Mouse (Mus musculus) forebrain, embryonic 14.5 days (tissue): ENCODE data around the gene 5730596B20Rik. TPM values are rescaled to one million over a fixed set of nuclear protein-coding genes. Genes with fewer than 3 reads are reported as not detected.

Experiments
- ATAC-seq: fragments of 200-750 bp; cut with Nextera tagmentation; 2 replicates; pipeline ENCODE4 v1.8.0; 2017; ENCODE audit warnings: mild to moderate bottlenecking, moderate library complexity
- DNase-seq: peaks from one replicate; pipeline ENCODE4 v3.0.0-alpha.2; 2015; ENCODE audit warnings: low spot score
- H3K27ac ChIP-seq: fragments of 300-500 bp; sonication (generic); 2 replicates; pipeline ENCODE4 v1.5.1; 2014; ENCODE audit warnings: low read depth, mild to moderate bottlenecking, control low read depth, low read length, moderate library complexity
- H3K27me3 ChIP-seq: fragments of 300-500 bp; sonication (generic); replicated peaks from 2 replicates; pipeline ENCODE4 v1.6.1; 2014; ENCODE audit warnings: low read length, control low read depth, mixed read lengths; ENCODE audit not compliant: control insufficient read depth, insufficient read depth
- H3K36me3 ChIP-seq: fragments of 300-500 bp; sonication (generic); 2 replicates; pipeline ENCODE4 v1.6.1; 2014; ENCODE audit warnings: low read length, control low read depth; ENCODE audit not compliant: control insufficient read depth, insufficient read depth
- H3K4me1 ChIP-seq: fragments of 300-500 bp; sonication (generic); 2 replicates; pipeline ENCODE4 v1.6.1; 2014; ENCODE audit warnings: antibody characterized with exemption, low read length, control low read depth; ENCODE audit not compliant: control insufficient read depth, insufficient read depth
- H3K4me2 ChIP-seq: fragments of 300-500 bp; sonication (generic); 2 replicates; pipeline ENCODE4 v1.6.1; 2014; ENCODE audit warnings: mild to moderate bottlenecking, control low read depth, low read length
- H3K4me3 ChIP-seq: fragments of 300-500 bp; sonication (generic); 2 replicates; pipeline ENCODE4 v1.5.1; 2014; ENCODE audit warnings: low read depth, low read length, control low read depth
- H3K9ac ChIP-seq: fragments of 300-500 bp; sonication (generic); 2 replicates; pipeline ENCODE4 v1.6.1; 2014; ENCODE audit warnings: mild to moderate bottlenecking, low read length, control low read depth, moderate library complexity
- H3K9me3 ChIP-seq: fragments of 300-500 bp; sonication (generic); replicated peaks from 2 replicates; pipeline ENCODE4 v1.6.1; 2016; ENCODE audit warnings: low read length, control low read depth, mixed read lengths; ENCODE audit not compliant: control insufficient read depth
- WGBS: fragments of 180-500 bp; shearing (Covaris S2); extraction: QIAGEN DNeasy Blood & Tissue Kit; methylation state at CpG from one replicate; pipeline ENCODE4 v1.1.7; 2014; 5-methylcytosine and 5-hydroxymethylcytosine counted together
- polyA plus RNA-seq: library from polyadenylated mRNA; unstranded; fragments of >200 nt; fragmentation: Nextera tagmentation; extraction: Ambion mirVana; gene quantifications from 2 replicates; pipeline ENCODE4 v1.2.1, GENCODE M21; 2014

5730596B20Rik gene
- polyA plus RNA-seq, 1 experiment from 2014 or later: not detected

DNA sequence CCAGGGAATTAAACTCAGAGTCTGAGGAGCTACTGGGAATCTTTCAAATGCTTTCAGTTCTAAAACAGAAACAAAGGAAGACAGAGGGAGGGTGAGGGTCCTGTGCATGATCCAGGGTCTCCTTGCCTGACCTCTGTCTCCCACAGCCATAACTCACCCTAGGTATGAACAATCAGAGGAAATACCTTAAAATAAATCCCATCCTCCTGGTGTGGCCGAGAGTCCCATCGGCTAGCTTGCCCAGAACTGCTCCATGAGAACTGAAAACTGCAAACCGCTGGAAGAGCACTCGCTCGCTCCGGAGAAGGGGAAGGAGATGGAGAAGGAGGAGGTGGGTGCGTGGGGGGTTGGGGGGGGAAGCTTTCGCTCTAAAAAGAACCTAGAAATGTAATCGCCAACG lies 2.4 kb downstream of the 5730596B20Rik start:
- DNase-seq (no peak), ATAC-seq (no peak)
- Histone ChIP-seq H3K4me1 (no peaks in the 10 kb centered on the region), H3K9me3 (no peaks in the 10 kb centered on the region), H3K27ac (no peak overlapping the region), H3K36me3 (no peaks in the 10 kb centered on the region), H3K4me3 (no peak overlapping the region), H3K9ac (no peak overlapping the region), H3K4me2 (no peak overlapping the region), H3K27me3 (peaks cover 100% of the 10 kb centered on the region)
- WGBS: 1% methylated on average over 10 of the region's 10 CpGs

DNA sequence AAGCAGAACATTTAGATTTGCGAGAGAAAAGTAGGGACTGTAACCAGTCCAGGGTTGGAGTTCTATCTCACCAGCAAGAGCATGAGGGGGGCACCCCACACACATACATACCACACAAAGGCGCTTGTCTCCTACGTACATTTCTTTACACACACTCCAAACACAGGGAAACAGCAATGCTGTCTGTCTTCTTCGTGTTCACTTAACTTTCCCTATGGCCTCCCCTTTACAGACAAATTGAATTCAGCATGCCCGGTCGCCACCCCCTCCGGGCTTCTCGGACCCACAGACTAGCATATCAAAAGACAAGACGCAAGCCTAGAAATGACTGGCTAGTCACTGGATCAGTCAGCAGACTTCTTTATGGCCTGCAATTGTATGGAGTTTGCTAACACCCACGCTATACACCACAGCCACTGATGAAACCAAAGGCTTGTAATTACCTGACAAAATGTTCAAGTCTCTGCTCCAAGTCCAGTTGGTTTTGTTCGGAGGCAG lies 3.0 kb downstream of the 5730596B20Rik start:
- H3K4me2 ChIP-seq: no peak overlapping the region
- H3K27ac ChIP-seq: no peak overlapping the region
- no peaks in the 10 kb centered on the region for H3K9me3 ChIP-seq
- no peak overlapping the region for H3K9ac ChIP-seq
- WGBS: 1% methylated on average over 11 of the region's 11 CpGs
- no peak overlapping the region for H3K4me3 ChIP-seq
- peaks cover 100% of the 10 kb centered on the region for H3K27me3 ChIP-seq
- DNase-seq: no peak
- no peak for ATAC-seq
- H3K36me3 ChIP-seq: no peaks in the 10 kb centered on the region
- no peaks in the 10 kb centered on the region for H3K4me1 ChIP-seq

DNA sequence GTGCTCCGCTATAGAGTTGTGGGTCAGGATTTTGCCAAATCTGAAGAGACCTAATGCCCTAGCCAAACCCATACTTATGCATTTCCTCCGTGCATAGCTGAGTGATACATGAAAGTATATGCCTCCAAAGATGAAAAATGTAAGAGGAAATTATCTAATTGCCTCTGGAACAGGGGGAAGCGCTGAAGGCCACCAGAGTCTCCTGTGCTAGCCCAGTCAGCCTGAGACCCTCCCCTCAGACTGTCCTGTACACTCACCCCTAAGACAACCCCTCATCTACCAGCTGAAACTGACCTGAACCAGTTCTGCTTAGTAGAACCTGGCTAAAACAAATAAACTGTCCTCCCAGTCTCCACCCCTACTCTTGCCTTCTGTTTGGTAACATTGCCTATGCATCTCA lies 3.4 kb downstream of the 5730596B20Rik start:
- ATAC-seq (no peak), DNase-seq (no peak)
- H3K4me1 ChIP-seq: no peaks in the 10 kb centered on the region
- 3% methylated on average over 3 of the region's 3 CpGs for WGBS
- no peak overlapping the region for H3K4me2 ChIP-seq
- peaks cover 100% of the 10 kb centered on the region for H3K27me3 ChIP-seq
- H3K36me3 ChIP-seq: no peaks in the 10 kb centered on the region
- H3K27ac ChIP-seq: no peak overlapping the region
- H3K9me3 ChIP-seq: no peaks in the 10 kb centered on the region
- H3K4me3 ChIP-seq: no peak overlapping the region
- H3K9ac ChIP-seq: no peak overlapping the region

DNA sequence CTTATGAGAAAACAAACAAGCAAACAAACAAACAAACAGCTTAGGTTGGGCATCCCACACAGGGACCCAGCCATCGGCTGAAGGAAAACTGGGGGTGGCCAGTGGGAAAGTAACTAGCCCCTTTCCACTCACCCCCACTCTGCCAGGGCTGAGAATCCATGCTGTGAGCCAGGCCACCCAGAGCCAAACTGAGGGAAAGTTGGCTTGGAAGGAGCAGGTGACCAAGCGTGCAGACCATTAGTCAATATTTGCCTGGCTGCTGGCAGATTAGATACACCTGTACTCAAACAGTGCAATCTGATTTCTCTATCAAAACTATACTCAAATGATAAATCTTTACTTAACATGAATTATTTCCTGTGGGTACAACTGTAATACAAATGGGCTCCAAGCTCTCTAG lies 4.7 kb downstream of the 5730596B20Rik start:
- WGBS: 7% methylated on average over 2 of the region's 2 CpGs
- Histone ChIP-seq H3K4me3 (no peak overlapping the region), H3K4me2 (no peak overlapping the region), H3K4me1 (no peaks in the 10 kb centered on the region), H3K36me3 (no peaks in the 10 kb centered on the region), H3K27ac (no peak overlapping the region), H3K9ac (no peak overlapping the region), H3K27me3 (peaks cover 100% of the 10 kb centered on the region), H3K9me3 (no peaks in the 10 kb centered on the region)
- ATAC-seq: no peak
- no peak for DNase-seq

DNA sequence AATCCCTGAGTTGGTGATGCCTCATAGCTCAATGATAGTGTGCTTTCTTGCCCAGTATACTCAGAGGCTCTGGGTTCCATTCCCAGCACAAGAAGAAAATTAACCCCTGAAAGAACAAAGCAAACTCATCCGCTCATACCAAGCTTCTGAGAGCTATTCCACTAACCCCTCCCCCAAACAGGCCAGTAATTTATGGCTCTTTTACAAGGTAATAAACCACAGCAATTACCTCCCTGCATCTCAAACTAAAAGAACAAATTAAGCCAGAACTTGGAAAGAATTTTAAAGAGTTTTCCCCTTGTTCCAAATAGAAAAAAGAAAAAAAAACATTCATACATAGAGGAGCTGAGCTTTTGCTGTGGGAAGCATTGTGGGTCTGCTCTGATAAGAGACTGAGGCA lies 5.5 kb downstream of the 5730596B20Rik start:
- Histone ChIP-seq H3K36me3 (no peaks in the 10 kb centered on the region), H3K4me2 (no peak overlapping the region), H3K27me3 (peaks cover 100% of the 10 kb centered on the region), H3K4me3 (no peak overlapping the region), H3K27ac (no peak overlapping the region), H3K4me1 (no peaks in the 10 kb centered on the region), H3K9ac (no peak overlapping the region), H3K9me3 (no peaks in the 10 kb centered on the region)
- no peak for DNase-seq
- WGBS: 5% methylated on average over 1 of the region's 1 CpGs
- no peak for ATAC-seq

DNA sequence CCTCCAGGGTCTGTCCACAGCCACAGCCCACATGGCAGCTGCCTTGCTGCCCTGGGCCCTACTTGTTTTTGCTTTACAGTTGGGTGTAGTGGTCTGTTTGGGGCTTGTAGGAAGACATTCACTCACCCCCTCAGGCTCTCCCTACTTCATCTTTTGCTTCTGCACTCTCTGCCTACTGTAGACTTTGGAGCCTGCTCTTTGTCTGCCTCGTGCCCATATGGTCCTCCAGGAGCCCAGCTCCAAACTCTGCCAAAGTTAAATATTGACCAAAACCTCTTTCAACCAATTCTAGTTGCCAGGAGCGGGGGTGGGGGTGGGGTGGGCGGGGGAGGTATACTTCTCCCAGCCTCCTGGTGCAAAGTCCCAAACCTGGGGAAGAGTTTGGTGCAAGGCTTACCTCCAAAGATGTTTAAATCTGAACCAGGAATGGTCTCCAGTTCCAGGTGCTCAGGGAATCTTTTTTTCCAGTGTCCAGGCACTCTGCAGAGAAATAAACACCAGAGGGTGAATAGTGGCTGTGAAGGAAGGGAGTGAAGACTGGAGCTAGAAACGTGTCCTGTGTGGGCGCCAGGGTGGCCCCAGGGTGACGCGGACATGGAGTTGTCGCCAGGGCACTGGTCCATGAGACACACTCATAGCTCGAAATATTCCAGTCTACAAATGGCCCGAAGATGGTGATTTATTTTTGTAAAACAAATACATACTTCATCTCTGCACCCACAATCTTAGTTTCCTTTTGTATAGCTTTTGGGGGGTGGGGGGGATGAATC lies 6.2 kb downstream of the 5730596B20Rik start:
- no peak overlapping the region for H3K4me3 ChIP-seq
- H3K27me3 ChIP-seq: peaks cover 100% of the 10 kb centered on the region
- DNase-seq (no peak), ATAC-seq (no peak)
- 4% methylated on average over 10 of the region's 10 CpGs for WGBS
- H3K9me3 ChIP-seq: no peaks in the 10 kb centered on the region
- no peak overlapping the region for H3K27ac ChIP-seq
- no peak overlapping the region for H3K4me2 ChIP-seq
- H3K4me1 ChIP-seq: no peaks in the 10 kb centered on the region
- H3K9ac ChIP-seq: no peak overlapping the region
- H3K36me3 ChIP-seq: no peaks in the 10 kb centered on the region

DNA sequence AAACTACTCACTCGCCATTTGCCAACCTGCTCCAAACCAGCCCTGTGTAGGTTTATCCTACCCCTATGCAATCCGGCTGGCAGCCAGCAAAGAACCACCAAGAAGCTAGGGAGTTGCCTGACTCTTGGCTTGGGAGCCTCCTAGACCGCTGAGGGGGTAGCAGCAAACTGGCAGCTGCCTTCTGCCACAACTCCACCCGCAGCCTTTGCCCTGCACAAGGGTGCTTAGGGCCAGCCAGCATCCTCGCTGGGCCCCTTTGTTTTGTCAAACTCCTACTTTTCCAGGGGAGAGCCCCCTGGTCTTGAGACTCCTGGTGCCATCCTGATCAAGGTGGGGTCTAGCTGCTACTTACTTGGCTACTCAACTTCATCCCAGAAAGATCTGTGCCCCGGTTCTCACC lies 7.4 kb downstream of the 5730596B20Rik start:
- no peak overlapping the region for H3K4me3 ChIP-seq
- no peaks in the 10 kb centered on the region for H3K36me3 ChIP-seq
- peaks cover 99% of the 10 kb centered on the region for H3K27me3 ChIP-seq
- ATAC-seq: no peak
- no peak overlapping the region for H3K9ac ChIP-seq
- no peak overlapping the region for H3K27ac ChIP-seq
- under 1% methylated on average over 6 of the region's 6 CpGs for WGBS
- no peak for DNase-seq
- H3K4me2 ChIP-seq: no peak overlapping the region
- no peaks in the 10 kb centered on the region for H3K4me1 ChIP-seq
- no peaks in the 10 kb centered on the region for H3K9me3 ChIP-seq

DNA sequence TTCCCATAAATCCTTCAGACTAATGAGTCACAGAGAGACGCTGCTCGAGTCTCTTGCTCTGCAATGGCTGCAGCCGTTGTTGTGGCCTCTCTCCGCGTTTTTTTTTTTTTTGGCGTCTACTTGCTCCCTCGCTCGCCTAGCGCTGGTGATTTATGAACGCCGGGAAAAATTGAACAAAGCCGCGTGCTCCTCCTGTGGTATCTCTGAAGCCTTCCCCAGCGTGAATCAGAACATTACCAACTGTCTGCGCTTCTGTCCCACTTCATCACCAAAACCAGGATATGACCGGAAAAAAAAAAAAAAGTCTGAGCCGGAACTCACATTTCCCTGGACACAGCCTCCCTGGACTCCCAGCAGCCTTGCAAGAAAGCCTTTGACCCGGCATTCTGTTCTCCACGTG lies 7.9 kb downstream of the 5730596B20Rik start:
- no peak for DNase-seq
- 1% methylated on average over 19 of the region's 19 CpGs for WGBS
- Histone ChIP-seq H3K9me3 (no peaks in the 10 kb centered on the region), H3K4me3 (no peak overlapping the region), H3K36me3 (no peaks in the 10 kb centered on the region), H3K27me3 (peaks cover 99% of the 10 kb centered on the region), H3K27ac (no peak overlapping the region), H3K4me2 (no peak overlapping the region), H3K9ac (no peak overlapping the region), H3K4me1 (no peaks in the 10 kb centered on the region)
- ATAC-seq: no peak

DNA sequence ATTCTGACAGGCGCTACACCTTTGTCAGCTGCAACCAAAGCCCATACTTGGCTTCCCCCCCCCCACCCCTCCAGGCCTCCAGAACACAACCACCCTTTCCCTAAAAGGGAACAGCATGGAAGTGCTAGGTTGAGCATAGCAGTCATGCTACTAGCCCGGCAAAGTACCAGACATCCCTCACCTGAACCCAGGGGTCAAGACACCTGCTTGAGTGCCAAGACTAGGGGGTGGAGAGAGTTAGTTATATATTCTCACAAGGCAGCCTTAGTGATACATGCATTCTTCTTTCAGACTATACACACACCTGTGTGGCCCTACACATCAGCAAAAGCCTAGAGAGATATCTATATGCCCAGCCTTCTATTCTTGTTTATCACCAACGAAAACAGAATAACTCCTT lies 8.5 kb downstream of the 5730596B20Rik start:
- Histone ChIP-seq H3K9me3 (no peaks in the 10 kb centered on the region), H3K27ac (no peak overlapping the region), H3K27me3 (peaks cover 99% of the 10 kb centered on the region), H3K4me3 (no peak overlapping the region), H3K36me3 (no peaks in the 10 kb centered on the region), H3K4me1 (no peaks in the 10 kb centered on the region), H3K9ac (no peak overlapping the region), H3K4me2 (no peak overlapping the region)
- WGBS: 9% methylated on average over 3 of the region's 3 CpGs
- DNase-seq: no peak
- ATAC-seq: no peak
